Mouse (Mus musculus) liver, embryonic 14.5 days (tissue): ENCODE results near the gene BC049715. TPM values are rescaled to one million over a fixed set of nuclear protein-coding genes. Genes with fewer than 3 reads are reported as not detected.

ENCODE experiments used
- ATAC-seq: fragments of 200-750 bp; cut with Nextera tagmentation; 2 replicates; pipeline ENCODE4 v1.8.0; 2017; ENCODE audit warnings: moderate number of reproducible peaks, mild to moderate bottlenecking, moderate library complexity; ENCODE audit not compliant: insufficient read depth
- DNase-seq, 3 experiments: peaks; one replicate each; pipeline ENCODE4 v3.0.0-alpha.2; 2012 to 2013; ENCODE audit warnings: low read depth in 3 of 3, low spot score in 3 of 3
- H3K27ac ChIP-seq: fragments of 300-500 bp; sonication (generic); 2 replicates; pipeline ENCODE4 v1.5.1; 2014; ENCODE audit warnings: moderate library complexity, mild to moderate bottlenecking, control low read depth, inconsistent platforms
- H3K27me3 ChIP-seq: fragments of 300-500 bp; sonication (generic); 2 replicates; pipeline ENCODE4 v1.6.1; 2014; ENCODE audit warnings: mild to moderate bottlenecking, low read length, moderate library complexity; ENCODE audit not compliant: control insufficient read depth, insufficient read depth
- H3K36me3 ChIP-seq: fragments of 300-500 bp; sonication (generic); replicated peaks from 2 replicates; pipeline ENCODE4 v1.6.1; 2014; ENCODE audit warnings: low read depth; ENCODE audit not compliant: control insufficient read depth, insufficient read depth
- H3K4me1 ChIP-seq, 2 experiments: fragments of 200-500 bp in 1 of 2; fragments of 300-500 bp in 1 of 2; sonication (generic) in 1 of 2; replicated peaks; 2 replicates each; pipeline ENCODE4 v1.6.1; 2012 to 2014; ENCODE audit warnings: antibody characterized with exemption in 1 of 2, inconsistent platforms in 1 of 2, low read length in 1 of 2; ENCODE audit not compliant: control insufficient read depth in 2 of 2, insufficient read depth in 2 of 2
- H3K4me2 ChIP-seq: fragments of 300-500 bp; sonication (generic); 2 replicates; pipeline ENCODE4 v1.6.1; 2014; ENCODE audit warnings: low read depth, mild to moderate bottlenecking, control low read depth, moderate library complexity
- H3K4me3 ChIP-seq, 2 experiments: fragments of 200-500 bp in 1 of 2; fragments of 300-500 bp in 1 of 2; sonication (generic) in 1 of 2; 2 replicates each; pipeline ENCODE4 v1.5.1; 2012 to 2014; ENCODE audit warnings: low read depth in 2 of 2, low read length in 2 of 2, mild to moderate bottlenecking in 2 of 2, control low read depth in 1 of 2, inconsistent platforms in 1 of 2, moderate library complexity in 1 of 2; ENCODE audit not compliant: insufficient read depth in 1 of 2
- H3K9ac ChIP-seq: fragments of 300-500 bp; sonication (generic); replicated peaks from 2 replicates; pipeline ENCODE4 v1.6.1; 2014; ENCODE audit warnings: mild to moderate bottlenecking, control low read depth, moderate library complexity
- H3K9me3 ChIP-seq: fragments of 300-500 bp; sonication (generic); 2 replicates; pipeline ENCODE4 v1.6.1; 2016; ENCODE audit warnings: low read length, mixed read lengths; ENCODE audit not compliant: control insufficient read depth
- CTCF ChIP-seq: IDR thresholded peaks from 2 replicates; pipeline ENCODE4 v1.5.1; 2016; ENCODE audit warnings: antibody characterized with exemption, low read depth, control low read depth
- EP300 ChIP-seq: IDR thresholded peaks from 2 replicates; pipeline ENCODE4 v1.6.1; 2016; ENCODE audit warnings: antibody characterized with exemption, low read depth
- WGBS: fragments of 180-500 bp; shearing (Covaris S2); extraction: QIAGEN DNeasy Blood & Tissue Kit; methylation state at CpG from one replicate; pipeline ENCODE4 v1.1.7; 2014; ENCODE audit not compliant: insufficient replicate concordance; 5-methylcytosine and 5-hydroxymethylcytosine counted together
- polyA plus RNA-seq, 2 experiments: library from polyadenylated mRNA; depleted of rRNA in 1 of 2; stranded (reverse) in 1 of 2; unstranded in 1 of 2; fragments of >200 nt; fragmentation: Nextera tagmentation in 1 of 2; extraction: Ambion mirVana in 1 of 2; gene quantifications; 2 replicates each; pipeline versions ENCODE4 v1.2.1 to v1.2.3; 2012 to 2014

Gene BC049715
- polyA plus RNA-seq, 2 experiments, result 0.71 to 0.73 TPM

- Histone ChIP-seq H3K27me3 (no peaks in the 10 kb centered on the region), H3K9me3 (no peaks in the 10 kb centered on the region), H3K9ac (no peak overlapping the region), H3K4me3 (no peak overlapping the region), H3K4me1 (peaks cover 21 to 25% of the 10 kb centered on the region in 2 experiments), H3K36me3 (peaks cover 42% of the 10 kb centered on the region), H3K4me2 (no peak overlapping the region), H3K27ac (no peak overlapping the region)
- TF ChIP-seq EP300 (no peak), CTCF (no peak)
- ATAC-seq, result no peak
- WGBS, result 78% methylated on average over 10 of the region's 10 CpGs
- DNase-seq, result no peak
Measured at GRCm38 (mm10) chr6:136811196-136811595, 16.2 kb upstream of the BC049715 start.

- no peak for DNase-seq
Measured at GRCm38 (mm10) chr6:136813117-136813516, 14.3 kb upstream of the BC049715 start.

GRCm38 (mm10) chr6:136815381-136815780, 12.0 kb upstream of the BC049715 start:
- no peak overlapping the region for H3K9ac ChIP-seq
- no peak for DNase-seq
- H3K4me1 ChIP-seq, result peaks cover 1 to 2% of the 10 kb centered on the region in 2 experiments
- no peak overlapping the region for H3K4me3 ChIP-seq
- peaks cover 82% of the 10 kb centered on the region for H3K36me3 ChIP-seq
- 82% methylated on average over 7 of the region's 7 CpGs for WGBS
- no peaks in the 10 kb centered on the region for H3K27me3 ChIP-seq
- H3K4me2 ChIP-seq, result no peak overlapping the region
- TF ChIP-seq EP300 (no peak), CTCF (no peak)
- no peaks in the 10 kb centered on the region for H3K9me3 ChIP-seq
- no peak for ATAC-seq
- H3K27ac ChIP-seq, result no peak overlapping the region

More at GRCm38 (mm10) chr6:136813117-136813516, 14.3 kb upstream of the BC049715 start:
- peak; percentile 46 for TF ChIP-seq CTCF
- TF ChIP-seq EP300, result no peak
- Histone ChIP-seq H3K4me2 (no peak overlapping the region), H3K9me3 (no peaks in the 10 kb centered on the region), H3K4me3 (no peak overlapping the region), H3K4me1 (peaks cover 10 to 11% of the 10 kb centered on the region in 2 experiments), H3K27ac (no peak overlapping the region), H3K27me3 (no peaks in the 10 kb centered on the region), H3K9ac (no peak overlapping the region), H3K36me3 (peaks cover 61% of the 10 kb centered on the region)
- 49% methylated on average over 4 of the region's 4 CpGs for WGBS
- no peak for ATAC-seq

- Histone ChIP-seq H3K4me3 (no peak overlapping the region), H3K27me3 (no peaks in the 10 kb centered on the region), H3K36me3 (peaks cover 95% of the 10 kb centered on the region), H3K27ac (no peak overlapping the region), H3K4me1 (no peaks in the 10 kb centered on the region), H3K9me3 (no peaks in the 10 kb centered on the region), H3K4me2 (no peak overlapping the region), H3K9ac (no peak overlapping the region)
- no peak for TF ChIP-seq CTCF
- no peak for TF ChIP-seq EP300
- DNase-seq, result no peak
- 95% methylated on average over 21 of the region's 21 CpGs for WGBS
- no peak for ATAC-seq
Measured at GRCm38 (mm10) chr6:136816826-136817225, 10.6 kb upstream of the BC049715 start.

GRCm38 (mm10) chr6:136817549-136817948, 9.9 kb upstream of the BC049715 start:
- no peaks in the 10 kb centered on the region for H3K4me1 ChIP-seq
- ATAC-seq (no peak), DNase-seq (no peak)
- no peak overlapping the region for H3K27ac ChIP-seq
- TF ChIP-seq EP300, result no peak
- WGBS, result 88% methylated on average over 3 of the region's 3 CpGs
- H3K9ac ChIP-seq, result no peak overlapping the region
- no peaks in the 10 kb centered on the region for H3K27me3 ChIP-seq
- H3K4me3 ChIP-seq, result no peak overlapping the region
- H3K36me3 ChIP-seq, result peaks cover 95% of the 10 kb centered on the region
- no peaks in the 10 kb centered on the region for H3K9me3 ChIP-seq
- H3K4me2 ChIP-seq, result no peak overlapping the region
